ENCODE assay signal across 23 mouse cellular contexts in genomic region chr19:4054613-4055012, GRCm38 (mm10). TPM values are rescaled to one million over a fixed set of nuclear protein-coding genes. Genes with fewer than 3 reads are reported as not detected.
DNase-seq lines count a peak whose midpoint lies in the region; ATAC-seq and TF ChIP-seq lines count a peak whose summit lies in the region.
"Had no signal": no experiment of that assay in that cellular context is flagged by ENCODE, and none has a peak within 500 bp of the region (broad histone marks: within the 10 kb centered on the region; RNA-seq: fewer than 3 reads in every experiment).

No protein-coding gene starts in this region.

- no peaks in the 10 kb centered on the region for H3K36me3 ChIP-seq in liver, adult 2 months (ENCODE audit: control insufficient read depth, insufficient read depth, low read length)
- 0 out of 2 replicates have a peak, but pooled peaks cover 2% of the 10 kb centered on the region for H3K36me3 ChIP-seq in liver, embryonic 12.5 days
- H3K36me3 ChIP-seq: embryonic facial prominence, embryonic 13.5 days; embryonic facial prominence, embryonic 15.5 days; forebrain, embryonic 10.5 days; forebrain, embryonic 12.5 days had no signal

- H3K9me3 ChIP-seq in liver, embryonic 12.5 days (replicated peaks) = peaks cover 4% of the 10 kb centered on the region; the same call in 1 of the 2 replicates
- H3K9me3 ChIP-seq: embryonic facial prominence, embryonic 13.5 days; embryonic facial prominence, embryonic 15.5 days; forebrain, embryonic 10.5 days; forebrain, embryonic 12.5 days had no signal

- H3K4me1 ChIP-seq in liver, adult 2 months (ENCODE audit: control insufficient read depth, insufficient read depth, low read length) = peaks cover 28% of the 10 kb centered on the region
- H3K4me1 ChIP-seq in liver, embryonic 12.5 days = peaks cover 42% of the 10 kb centered on the region
- H3K4me1 ChIP-seq: embryonic facial prominence, embryonic 13.5 days; forebrain, embryonic 12.5 days had no signal

- DNase-seq in cerebellum, adult 9-10 months = peak; percentile 20
- DNase-seq in cerebellum, adult 11-12 months = no peak
- peak; percentile 75 for DNase-seq in liver, adult 2 months (ENCODE audit: extremely low read depth, low read depth, low spot score)
- DNase-seq in testis, postnatal 10 days (ENCODE audit: low spot score) = peak; percentile 35
- no peak for DNase-seq in testis, postnatal 14 days (ENCODE audit: low spot score)
- DNase-seq: adrenal gland, adult 2 months; adrenal gland, postnatal 10 days; adrenal gland, postnatal 25 days; embryo, embryonic 11 days had no signal

- no peak overlapping the region for H3K4me2 ChIP-seq in liver, embryonic 12.5 days
- H3K4me2 ChIP-seq: embryonic facial prominence, embryonic 13.5 days; embryonic facial prominence, embryonic 15.5 days; forebrain, embryonic 12.5 days had no signal

- no peak for TF ChIP-seq CTCF in liver, adult 2 months (IDR thresholded peaks at IDR 0.05; ENCODE audit: low read depth, low read length)

- H3K79me2 ChIP-seq in liver, adult 2 months (ENCODE audit: control insufficient read depth, insufficient read depth, low read length) = no peaks in the 10 kb centered on the region

- H3K9ac ChIP-seq in liver, adult 2 months (ENCODE audit: low read depth, low read length) = no peak overlapping the region
- no peak overlapping the region for H3K9ac ChIP-seq in liver, embryonic 12.5 days
- H3K9ac ChIP-seq: embryonic facial prominence, embryonic 13.5 days; embryonic facial prominence, embryonic 15.5 days; forebrain, embryonic 12.5 days had no signal

- no peaks in the 10 kb centered on the region for H3K27me3 ChIP-seq in liver, adult 2 months (ENCODE audit: control insufficient read depth, insufficient read depth, low read length)
- H3K27me3 ChIP-seq in liver, embryonic 12.5 days (replicated peaks) = no peaks in the 10 kb centered on the region
- H3K27me3 ChIP-seq: embryonic facial prominence, embryonic 13.5 days; embryonic facial prominence, embryonic 15.5 days; forebrain, embryonic 12.5 days had no signal

- no peak overlapping the region for H3K4me3 ChIP-seq in liver, adult 2 months (ENCODE audit: insufficient read depth, low read depth, low read length)
- no peak overlapping the region for H3K4me3 ChIP-seq in liver, embryonic 12.5 days
- H3K4me3 ChIP-seq: embryonic facial prominence, embryonic 13.5 days; embryonic facial prominence, embryonic 15.5 days; erythroblast, embryonic 14.5 days; forebrain, embryonic 10.5 days; forebrain, embryonic 12.5 days had no signal

- 29% methylated on average over 5 of the region's 5 CpGs for WGBS in liver, adult 2 months
- 73% methylated on average over 5 of the region's 5 CpGs for WGBS in liver, embryonic 12.5 days (ENCODE audit: insufficient replicate concordance)

- ATAC-seq in liver, embryonic 12.5 days = no peak
- ATAC-seq: forebrain, embryonic 14.5 days; forebrain, embryonic 16.5 days had no signal

- H3K27ac ChIP-seq in liver, adult 2 months (replicated peaks; ENCODE audit: insufficient read depth, low read depth, low read length) = peak overlapping the region; percentile 98
- no peak overlapping the region for H3K27ac ChIP-seq in liver, embryonic 12.5 days
- H3K27ac ChIP-seq: embryonic facial prominence, embryonic 13.5 days; embryonic facial prominence, embryonic 15.5 days; forebrain, embryonic 10.5 days; forebrain, embryonic 12.5 days had no signal

- no peak for TF ChIP-seq POLR2A in liver, adult 2 months (IDR thresholded peaks at IDR 0.05; ENCODE audit: extremely low read depth, insufficient read depth, low read length)

RNA-seq across cellular contexts. Expression of gene Gstp3, which starts 4.8 kb away (rescaled TPM):
- 21.5 and 28.1 TPM in 2 replicates for total RNA-seq in liver, adult 2 months (2014; rRNA removed)
- polyA plus RNA-seq in liver, adult 2 months (2012; rRNA removed) = 54.3 and 66.1 TPM in 2 replicates
- 15.0 and 18.5 TPM in 2 replicates for polyA plus RNA-seq in liver, embryonic 12.5 days (2016; fragmentation: Nextera tagmentation; extraction: Ambion mirVana)
- total RNA-seq: MEL had no signal
- polyA plus RNA-seq: brain, embryonic 14.5 days; embryonic facial prominence, embryonic 11.5 days; forebrain, embryonic 10.5 days; forebrain, embryonic 12.5 days; forebrain, embryonic 14.5 days; forebrain, embryonic 16.5 days had no signal

RNA-seq across cellular contexts. Expression of gene Gstp2, which starts 8.8 kb away (rescaled TPM):
- 4.1 and 7.9 TPM in 2 replicates for total RNA-seq in liver, adult 2 months (2014; rRNA removed)
- polyA plus RNA-seq in liver, adult 2 months (2012; rRNA removed) = 4.4 and 9.2 TPM in 2 replicates
- 6.2 and 7.3 TPM in 2 replicates for polyA plus RNA-seq in liver, embryonic 12.5 days (2016; fragmentation: Nextera tagmentation; extraction: Ambion mirVana)
- polyA plus RNA-seq: erythroblast, embryonic 14.5 days had no signal

RNA-seq across cellular contexts. Expression of gene Gstp1, which starts 16.8 kb away (rescaled TPM):
- 456 and 810 TPM in 2 replicates for total RNA-seq in liver, adult 2 months (2014; rRNA removed)
- 965 and 1,374 TPM in 2 replicates for polyA plus RNA-seq in liver, adult 2 months (2012; rRNA removed)
- polyA plus RNA-seq in liver, embryonic 12.5 days (2016; fragmentation: Nextera tagmentation; extraction: Ambion mirVana) = 583 and 622 TPM in 2 replicates

RNA-seq across cellular contexts. Expression of gene Cabp2, which starts 26.8 kb away (rescaled TPM):
- total RNA-seq in liver, adult 2 months (2014; rRNA removed) = 0.13 and 0.37 TPM in 2 replicates
- 0.27 and 0.70 TPM in 2 replicates for polyA plus RNA-seq in liver, adult 2 months (2012; rRNA removed)
- 0.37 and 0.53 TPM in 2 replicates for polyA plus RNA-seq in liver, embryonic 12.5 days (2016; fragmentation: Nextera tagmentation; extraction: Ambion mirVana)
- total RNA-seq: adrenal gland, adult 2 months; adrenal gland, postnatal 25 days; common myeloid progenitor, adult 5-6 weeks; ES-E14; MEL had no signal
- polyA plus RNA-seq: adrenal gland, adult 2 months; brain, embryonic 14.5 days; C2C12; embryonic facial prominence, embryonic 11.5 days; embryonic facial prominence, embryonic 13.5 days; embryonic facial prominence, embryonic 15.5 days; erythroblast, embryonic 14.5 days; forebrain, embryonic 10.5 days; forebrain, embryonic 12.5 days; forebrain, embryonic 14.5 days; forebrain, embryonic 16.5 days had no signal

RNA-seq across cellular contexts. Expression of gene Ndufv1, which starts 42.0 kb away (rescaled TPM):
- total RNA-seq in liver, adult 2 months (2014; rRNA removed) = 189 and 197 TPM in 2 replicates
- polyA plus RNA-seq in liver, adult 2 months (2012; rRNA removed) = 239 and 251 TPM in 2 replicates
- polyA plus RNA-seq in liver, embryonic 12.5 days (2016; fragmentation: Nextera tagmentation; extraction: Ambion mirVana) = 186 and 187 TPM in 2 replicates

Comparison
In these comparisons a context has a peak if more than half of its experiments do, and no peak if none do; other contexts are left out.
1. DNase-seq: peak in cerebellum, adult 9-10 months (single experiment), liver, adult 2 months (single experiment) and testis, postnatal 10 days (single experiment); none in cerebellum, adult 11-12 months (single experiment) and testis, postnatal 14 days (single experiment).